Mouse (Mus musculus) cerebellum, adult 11-12 months (tissue): ENCODE results near the gene Dok7.

Experiments used
- DNase-seq: peaks from one replicate; pipeline ENCODE4 v3.0.0; 2022

Dok7 gene

GRCm38 (mm10) chr5:35058216-35058615, 1.6 kb downstream of the Dok7 start:
- DNase-seq: no peak

GRCm38 (mm10) chr5:35060098-35060497, 3.5 kb downstream of the Dok7 start:
- no peak for DNase-seq

GRCm38 (mm10) chr5:35069841-35070240, 13.3 kb downstream of the Dok7 start:
- no peak for DNase-seq

GRCm38 (mm10) chr5:35070314-35070713, 13.7 kb downstream of the Dok7 start:
- no peak for DNase-seq

- no peak for DNase-seq
Measured at GRCm38 (mm10) chr5:35070953-35071352, 14.4 kb downstream of the Dok7 start.

- DNase-seq: no peak
Measured at GRCm38 (mm10) chr5:35071855-35072254, 15.3 kb downstream of the Dok7 start.

GRCm38 (mm10) chr5:35073235-35073634, 16.7 kb downstream of the Dok7 start:
- DNase-seq: no peak

GRCm38 (mm10) chr5:35073992-35074391, 17.4 kb downstream of the Dok7 start:
- DNase-seq: peak; percentile 69

GRCm38 (mm10) chr5:35076369-35076768, 19.8 kb downstream of the Dok7 start:
- no peak for DNase-seq

GRCm38 (mm10) chr5:35079101-35079500, 22.5 kb downstream of the Dok7 start:
- DNase-seq: peak; percentile 31

GRCm38 (mm10) chr5:35084913-35085312, 28.3 kb downstream of the Dok7 start:
- DNase-seq: no peak

- peak; percentile 60 for DNase-seq
Measured at GRCm38 (mm10) chr5:35088785-35089613, 32.4 kb downstream of the Dok7 start.

GRCm38 (mm10) chr5:35089614-35089963, 33.0 kb downstream of the Dok7 start:
- no peak for DNase-seq

- DNase-seq: no peak
Measured at GRCm38 (mm10) chr5:35091636-35092035, 35.1 kb downstream of the Dok7 start.

- DNase-seq: no peak
Measured at GRCm38 (mm10) chr5:35103086-35103485, 46.5 kb downstream of the Dok7 start.

GRCm38 (mm10) chr5:35103528-35103927, 47.0 kb downstream of the Dok7 start:
- DNase-seq: no peak

GRCm38 (mm10) chr5:35104183-35104959, 47.8 kb downstream of the Dok7 start:
- DNase-seq: no peak

GRCm38 (mm10) chr5:35104960-35105921, 48.7 kb downstream of the Dok7 start, which contains the start of gene Lrpap1:
Gene Lrpap1, minus strand, starts transcription at chr5:35105766.
- peak; percentile 84 for DNase-seq

- DNase-seq: peak; percentile 80
Measured at GRCm38 (mm10) chr5:35105922-35106298, 49.3 kb downstream of the Dok7 start.

GRCm38 (mm10) chr5:35112444-35112843, 55.9 kb downstream of the Dok7 start:
- no peak for DNase-seq

GRCm38 (mm10) chr5:35116002-35116401, 59.4 kb downstream of the Dok7 start:
- no peak for DNase-seq

GRCm38 (mm10) chr5:35117633-35118032, 61.1 kb downstream of the Dok7 start:
- no peak for DNase-seq

GRCm38 (mm10) chr5:35118418-35118817, 61.9 kb downstream of the Dok7 start:
- DNase-seq: peak; percentile 74
